Mouse (Mus musculus) megakaryocyte, embryonic 14.5 days (primary cell): ENCODE data around the gene Ubxn2a.

Experiments
- FLI1 ChIP-seq: IDR thresholded peaks from 2 replicates; pipeline ENCODE4 v1.6.1; 2012; ENCODE audit warnings: low read length, inconsistent platforms, mixed read lengths
- GATA1 ChIP-seq: IDR thresholded peaks from 3 replicates; pipeline ENCODE4 v1.6.1; 2012; ENCODE audit warnings: mixed read lengths, low read length, inconsistent platforms, borderline replicate concordance

- no peak for TF ChIP-seq GATA1
- TF ChIP-seq FLI1 = no peak
These were observed 63.8 kb downstream of the Ubxn2a start for GRCm38 (mm10) chr12:4843741-4844140.
